Mouse (Mus musculus) ovary, adult 18-20 months (tissue): Measurements from ENCODE around the gene Car5b.

Experiments
- DNase-seq: peaks from one replicate; pipeline ENCODE4 v3.0.0; 2022; ENCODE audit warnings: low spot score, mixed read lengths

The Car5b gene

GRCm38 (mm10) chrX:163958467-163958875 is 69.3 kb downstream of the Car5b start, which contains the start of gene Zrsr2:
Zrsr2 (minus strand) TSS chrX:163958661.
- DNase-seq: peak; percentile 72

- DNase-seq: peak; percentile 29
Measured at GRCm38 (mm10) chrX:163957803-163958466, 69.9 kb downstream of the Car5b start.

GRCm38 (mm10) chrX:163957381-163957780 is 70.4 kb downstream of the Car5b start:
- no peak for DNase-seq

- DNase-seq: no peak
Measured at GRCm38 (mm10) chrX:163951618-163952017, 76.2 kb downstream of the Car5b start.

- no peak for DNase-seq
Measured at GRCm38 (mm10) chrX:163944381-163944780, 83.4 kb downstream of the Car5b start.

- DNase-seq: no peak
Measured at GRCm38 (mm10) chrX:163938587-163938986, 89.2 kb downstream of the Car5b start.

- DNase-seq: no peak
Measured at GRCm38 (mm10) chrX:163934731-163935130, 93.1 kb downstream of the Car5b start.

GRCm38 (mm10) chrX:163929550-163929949 is 98.2 kb downstream of the Car5b start:
- DNase-seq: no peak
